16 mouse cellular contexts compared by ENCODE assay signal in genomic region chr4:143257971-143258370, GRCm38 (mm10). TPM values are rescaled to one million over a fixed set of nuclear protein-coding genes. Genes with fewer than 3 reads are reported as not detected.
DNase-seq lines count a peak whose midpoint lies in the region; ATAC-seq and TF ChIP-seq lines count a peak whose summit lies in the region.
"Had no signal": no experiment of that assay in that cellular context is flagged by ENCODE, and none has a peak within 500 bp of the region (broad histone marks: within the 10 kb centered on the region; RNA-seq: fewer than 3 reads in every experiment).

No protein-coding gene starts in this region.

- peaks cover 3% of the 10 kb centered on the region; the same call in 1 of the 2 replicates for H3K9me3 ChIP-seq in heart, embryonic 13.5 days
- H3K9me3 ChIP-seq in limb, embryonic 13.5 days = 0 out of 2 replicates have a peak, but pooled peaks cover 3% of the 10 kb centered on the region
- H3K9me3 ChIP-seq in limb, embryonic 10.5 days (replicated peaks) = no peaks in the 10 kb centered on the region
- H3K9me3 ChIP-seq in E14TG2a.4 (ENCODE audit: low read length) (peaks cover 6% of the 10 kb centered on the region; the same call in 1 of the 2 replicates), MEL (replicated peaks; ENCODE audit: insufficient read depth, low read length) (no peaks in the 10 kb centered on the region)
- H3K9me3 ChIP-seq: heart, embryonic 15.5 days; hindbrain, embryonic 10.5 days had no signal

- no peak overlapping the region for H3K4me3 ChIP-seq in heart, embryonic 13.5 days
- no peak overlapping the region for H3K4me3 ChIP-seq in limb, embryonic 13.5 days
- no peak overlapping the region; the same call in 1 of the 2 replicates for H3K4me3 ChIP-seq in limb, embryonic 10.5 days
- H3K4me3 ChIP-seq in E14TG2a.4 (replicated peaks; ENCODE audit: low read length) (peak overlapping the region; percentile 51), MEL (ENCODE audit: control insufficient read depth in 1 of 2, insufficient read depth in 1 of 2, low read depth in 2 of 2, low read length in 2 of 2) (peak overlapping the region; percentile 64 to 72)
- H3K4me3 ChIP-seq: heart, embryonic 15.5 days; hindbrain, embryonic 10.5 days; left cerebral cortex, adult 2 months had no signal

- TF ChIP-seq EP300 in MEL (IDR thresholded peaks at IDR 0.05; ENCODE audit: low read depth in 1 of 2, low read length in 2 of 2) = no peak

- H3K9ac ChIP-seq in heart, embryonic 13.5 days = no peak overlapping the region
- no peak overlapping the region for H3K9ac ChIP-seq in limb, embryonic 13.5 days
- peak overlapping the region; percentile 70 for H3K9ac ChIP-seq in MEL (ENCODE audit: control insufficient read depth, low read depth, low read length, poor library complexity, severe bottlenecking)
- H3K9ac ChIP-seq: forebrain, postnatal 0 days; heart, embryonic 15.5 days; liver, embryonic 14.5 days had no signal

- no peak for TF ChIP-seq RAD21 in MEL (IDR thresholded peaks at IDR 0.05; ENCODE audit: low read depth, low read length)

- intact Hi-C loops in heart, postnatal 14 days (cut with DNase I) = no loop called here

- peaks cover 1% of the 10 kb centered on the region; the same call in 1 of the 2 replicates for H3K79me2 ChIP-seq in MEL (ENCODE audit: control insufficient read depth, insufficient read depth, low read length, poor library complexity)

- no peak for DNase-seq in heart, postnatal 14 days
- DNase-seq in limb, embryonic 10.5 days (ENCODE audit: low spot score) = no peak
- peak; percentile 70 for DNase-seq in MEL (ENCODE audit: low read depth, low spot score)
- DNase-seq in cerebellum, adult 11 months = no peak
- no peak for DNase-seq in B cell, adult 2 months

- no peak overlapping the region for H3K27ac ChIP-seq in heart, embryonic 13.5 days (replicated peaks)
- no peak overlapping the region for H3K27ac ChIP-seq in limb, embryonic 13.5 days
- no peak overlapping the region for H3K27ac ChIP-seq in limb, embryonic 10.5 days
- peak overlapping the region; percentile 23 for H3K27ac ChIP-seq in MEL (ENCODE audit: control insufficient read depth, low read depth, low read length)
- H3K27ac ChIP-seq: heart, embryonic 15.5 days; left cerebral cortex, adult 2 months; liver, embryonic 14.5 days; stomach, postnatal 0 days had no signal

- no peak for ATAC-seq in heart, embryonic 13.5 days (ENCODE audit: extremely low read depth, insufficient number of reproducible peaks, low FRiP score, low TSS enrichment)
- ATAC-seq in limb, embryonic 13.5 days (ENCODE audit: low FRiP score, low read depth) = no peak

- no peaks in the 10 kb centered on the region for H3K36me3 ChIP-seq in heart, embryonic 13.5 days
- no peaks in the 10 kb centered on the region for H3K36me3 ChIP-seq in limb, embryonic 13.5 days
- H3K36me3 ChIP-seq in limb, embryonic 10.5 days = no peaks in the 10 kb centered on the region
- H3K36me3 ChIP-seq in E14TG2a.4 (ENCODE audit: insufficient read depth, low read length) = no peaks in the 10 kb centered on the region
- H3K36me3 ChIP-seq in MEL (ENCODE audit: control insufficient read depth in 1 of 2, insufficient read depth in 2 of 2, low read length in 2 of 2) = peaks cover 0 to 7% of the 10 kb centered on the region in 2 experiments; a peak in 2 of 4 replicates
- H3K36me3 ChIP-seq: heart, embryonic 15.5 days; hindbrain, embryonic 10.5 days had no signal

- no peaks in the 10 kb centered on the region for H3K27me3 ChIP-seq in heart, embryonic 13.5 days (replicated peaks)
- H3K27me3 ChIP-seq in limb, embryonic 13.5 days = no peaks in the 10 kb centered on the region
- H3K27me3 ChIP-seq in limb, embryonic 10.5 days (ENCODE audit: low read depth, poor library complexity, severe bottlenecking) = no peaks in the 10 kb centered on the region
- H3K27me3 ChIP-seq in E14TG2a.4 (ENCODE audit: insufficient read depth, low read length) (0 out of 2 replicates have a peak, but pooled peaks cover 4% of the 10 kb centered on the region), MEL (ENCODE audit: control insufficient read depth in 1 of 2, insufficient read depth in 2 of 2, low read length in 2 of 2) (no peaks in the 10 kb centered on the region)
- H3K27me3 ChIP-seq: heart, embryonic 15.5 days had no signal

- 49% methylated on average over 6 of the region's 6 CpGs for WGBS in heart, embryonic 13.5 days
- 49% methylated on average over 6 of the region's 6 CpGs for WGBS in limb, embryonic 13.5 days
- 51% methylated on average over 6 of the region's 6 CpGs for WGBS in limb, embryonic 10.5 days

- H3K4me1 ChIP-seq in heart, embryonic 13.5 days = peaks cover 5% of the 10 kb centered on the region; the same call in 1 of the 2 replicates
- peaks cover 20% of the 10 kb centered on the region; the same call in 1 of the 2 replicates for H3K4me1 ChIP-seq in limb, embryonic 13.5 days
- H3K4me1 ChIP-seq in limb, embryonic 10.5 days = peaks cover 11% of the 10 kb centered on the region
- peaks cover 47% of the 10 kb centered on the region for H3K4me1 ChIP-seq in E14TG2a.4 (replicated peaks; ENCODE audit: low read depth, low read length)
- peaks cover 0 to 6% of the 10 kb centered on the region in 2 experiments; a peak in 3 of 4 replicates for H3K4me1 ChIP-seq in MEL (ENCODE audit: control insufficient read depth in 1 of 2, insufficient read depth in 2 of 2, low read length in 2 of 2)

- TF ChIP-seq CTCF in E14TG2a.4 (conservative IDR thresholded peaks at IDR 0.05; ENCODE audit: low read length) = no peak
- no peak for TF ChIP-seq CTCF in MEL (IDR thresholded peaks at IDR 0.05 in 2 of 3, conservative IDR thresholded peaks at IDR 0.05 in 1 of 3; ENCODE audit: control insufficient read depth in 1 of 3, insufficient read depth in 1 of 3, low read depth in 2 of 3, low read length in 3 of 3, poor library complexity in 1 of 3, severe bottlenecking in 1 of 3)

- TF ChIP-seq POLR2A in MEL (IDR thresholded peaks at IDR 0.05; ENCODE audit: control insufficient read depth in 1 of 2, insufficient read depth in 1 of 2, low read depth in 1 of 2, low read length in 2 of 2, poor library complexity in 1 of 2) = no peak

- peak overlapping the region; percentile 52 for H3K4me2 ChIP-seq in heart, embryonic 13.5 days
- peak overlapping the region; percentile 53; the same call in 1 of the 2 replicates for H3K4me2 ChIP-seq in limb, embryonic 13.5 days (replicated peaks)
- H3K4me2 ChIP-seq: midbrain, embryonic 11.5 days had no signal

TF ChIP-seq in MEL, 35 proteins besides CTCF, POLR2A, EP300 and RAD21:
- TF ChIP-seq MAX (IDR thresholded peaks at IDR 0.05; ENCODE audit: low read length) = peak; percentile 57
- no peak for TF ChIP-seq RCOR1 (IDR thresholded peaks at IDR 0.05; ENCODE audit: low read depth, low read length)
- peak; percentile 42; the same call in 1 of the 2 replicates for TF ChIP-seq SIN3A (IDR thresholded peaks at IDR 0.05; ENCODE audit: low read length)

RNA-seq across cellular contexts. Expression of gene Pdpn, which starts 41.4 kb away (rescaled TPM):
- 25.4 and 28.0 TPM in 2 replicates for polyA plus RNA-seq in heart, embryonic 13.5 days (2015; fragmentation: Nextera tagmentation; extraction: Ambion mirVana)
- total RNA-seq in heart, postnatal 14 days (2021) = 10 to 100 TPM in 1 of 2 experiments, 1 to 10 TPM in 1; 8.8 to 10.5 TPM
- polyA plus RNA-seq in limb, embryonic 13.5 days (2015; fragmentation: Nextera tagmentation; extraction: Ambion mirVana) = 62.5 and 63.3 TPM in 2 replicates
- 20.0 and 25.8 TPM in 2 replicates for polyA plus RNA-seq in limb, embryonic 10.5 days (2016; fragmentation: Nextera tagmentation; extraction: Ambion mirVana)
- not detected in 2 replicates for total RNA-seq in MEL (2012; rRNA removed)
- polyA plus RNA-seq in MEL (2012; ENCODE audit: insufficient read depth in 1 of 2, insufficient read length in 2 of 2, low read depth in 1 of 2, low replicate concordance in 2 of 2, missing spikeins in 1 of 2) = not detected
- total RNA-seq: CH12.LX had no signal

RNA-seq across cellular contexts. Expression of gene Prdm2, which starts 45.2 kb away (rescaled TPM):
- polyA plus RNA-seq in heart, embryonic 13.5 days (2015; fragmentation: Nextera tagmentation; extraction: Ambion mirVana) = 7.0 and 7.5 TPM in 2 replicates
- total RNA-seq in heart, postnatal 14 days (2021) = 10 to 100 TPM; 22.0 to 23.6 TPM
- polyA plus RNA-seq in limb, embryonic 13.5 days (2015; fragmentation: Nextera tagmentation; extraction: Ambion mirVana) = 17.4 and 18.0 TPM in 2 replicates
- 15.4 and 18.3 TPM in 2 replicates for polyA plus RNA-seq in limb, embryonic 10.5 days (2016; fragmentation: Nextera tagmentation; extraction: Ambion mirVana)
- 4.3 and 4.9 TPM in 2 replicates for total RNA-seq in MEL (2012; rRNA removed)
- polyA plus RNA-seq in MEL (2012; ENCODE audit: insufficient read depth in 1 of 2, insufficient read length in 2 of 2, low read depth in 1 of 2, low replicate concordance in 2 of 2, missing spikeins in 1 of 2) = 10 to 100 TPM in 1 of 2 experiments, not detected in 1; 13.5 TPM

Comparison
In these comparisons a context has a peak if more than half of its experiments do, and no peak if none do; other contexts are left out.
1. H3K4me3 ChIP-seq: peak in E14TG2a.4 (single experiment) and MEL (2 of 2); none in heart, embryonic 13.5 days (single experiment), limb, embryonic 13.5 days (single experiment) and limb, embryonic 10.5 days (single experiment).
2. RNA of gene Pdpn, which starts 41.4 kb away (polyA plus RNA-seq): 62.5 to 63.3 TPM in limb, embryonic 13.5 days, 20.0 to 25.8 TPM in limb, embryonic 10.5 days and 25.4 to 28.0 TPM in heart, embryonic 13.5 days; not detected in MEL; every median in the first group is over 10 times any median in the second.